Mouse (Mus musculus) megakaryocyte, embryonic 14.5 days (primary cell): ENCODE data around the gene Setd7. TPM values are rescaled to one million over a fixed set of nuclear protein-coding genes. Genes with fewer than 3 reads are reported as not detected.

Experiments used
- H3K27me3 ChIP-seq: replicated peaks from 2 replicates; pipeline ENCODE3; 2012; ENCODE audit warnings: inconsistent platforms
- H3K36me3 ChIP-seq: replicated peaks from 2 replicates; pipeline ENCODE3; 2012; ENCODE audit warnings: low read length, inconsistent platforms, mixed read lengths
- H3K4me1 ChIP-seq: 2 replicates; pipeline ENCODE4 v1.6.1; 2012; ENCODE audit warnings: inconsistent platforms
- H3K4me3 ChIP-seq: replicated peaks from 2 replicates; pipeline ENCODE3; 2012; ENCODE audit warnings: moderate library complexity, mild to moderate bottlenecking, inconsistent platforms
- H3K9me3 ChIP-seq: 2 replicates; pipeline ENCODE4 v1.6.1; 2012; ENCODE audit warnings: inconsistent platforms
- FLI1 ChIP-seq: IDR thresholded peaks from 2 replicates; pipeline ENCODE4 v1.6.1; 2012; ENCODE audit warnings: low read length, inconsistent platforms, mixed read lengths
- GATA1 ChIP-seq: IDR thresholded peaks from 3 replicates; pipeline ENCODE4 v1.6.1; 2012; ENCODE audit warnings: mixed read lengths, low read length, inconsistent platforms, borderline replicate concordance
- polyA plus RNA-seq: library from polyadenylated mRNA; stranded (reverse); fragments of >175 nt; gene quantifications from 2 replicates; pipeline ENCODE4 v1.2.3, GENCODE M21; 2012; ENCODE audit warnings: low replicate concordance; ENCODE audit not compliant: insufficient read depth

Setd7 gene
- polyA plus RNA-seq, 1 experiment: 5.0 TPM

DNA sequence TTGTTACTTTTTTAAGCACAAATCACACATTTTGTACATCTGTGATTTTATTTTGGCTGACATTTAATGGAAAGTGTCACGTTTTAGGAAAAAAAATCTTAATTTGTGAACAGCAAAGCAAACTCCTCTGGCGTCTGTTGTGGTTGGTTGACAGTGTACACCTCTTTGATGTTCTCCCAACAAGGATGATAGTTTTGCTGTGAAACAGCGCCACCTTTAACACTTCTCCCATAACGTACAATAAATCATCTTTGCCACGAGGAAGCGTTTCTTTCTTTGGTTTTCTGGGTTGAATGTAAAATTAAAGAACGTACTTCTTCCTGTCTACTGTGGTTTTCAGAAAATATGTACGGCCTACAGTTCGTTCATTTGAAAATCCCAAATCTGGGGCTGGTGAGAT is 65.0 kb downstream of the Setd7 start:
- 0 out of 2 replicates have a peak, but pooled peaks cover 3% of the 10 kb centered on the region for H3K4me1 ChIP-seq

DNA sequence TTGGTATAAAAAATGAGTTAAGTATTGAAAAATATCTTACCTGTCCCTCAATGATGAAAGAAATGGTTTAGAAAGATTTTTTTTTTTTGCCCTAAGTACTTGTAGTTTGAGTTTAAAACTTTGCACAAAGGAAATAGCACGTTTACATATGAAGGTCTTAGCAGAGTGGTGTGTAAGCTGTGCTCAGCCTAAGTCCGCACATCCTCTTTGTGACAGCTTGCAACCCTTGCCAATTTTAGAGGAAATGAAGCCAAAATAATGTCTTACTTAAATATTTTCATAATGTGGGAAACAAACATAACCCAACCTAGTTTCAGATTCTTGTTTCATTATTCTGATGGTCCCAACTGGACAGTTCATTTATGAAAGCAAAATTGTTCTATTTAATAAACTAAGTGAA is 66.2 kb downstream of the Setd7 start:
- Histone ChIP-seq H3K9me3 (no peaks in the 10 kb centered on the region), H3K27me3 (no peaks in the 10 kb centered on the region), H3K4me1 (0 out of 2 replicates have a peak, but pooled peaks cover 3% of the 10 kb centered on the region), H3K4me3 (no peak overlapping the region), H3K36me3 (peaks cover 54% of the 10 kb centered on the region)
- TF ChIP-seq FLI1 (no peak), GATA1 (no peak)

More for the DNA sequence above, 65.0 kb downstream of the Setd7 start:
- Histone ChIP-seq H3K27me3 (no peaks in the 10 kb centered on the region), H3K36me3 (peaks cover 52% of the 10 kb centered on the region), H3K4me3 (no peak overlapping the region), H3K9me3 (no peaks in the 10 kb centered on the region)
- no peak for TF ChIP-seq FLI1
- no peak for TF ChIP-seq GATA1

DNA sequence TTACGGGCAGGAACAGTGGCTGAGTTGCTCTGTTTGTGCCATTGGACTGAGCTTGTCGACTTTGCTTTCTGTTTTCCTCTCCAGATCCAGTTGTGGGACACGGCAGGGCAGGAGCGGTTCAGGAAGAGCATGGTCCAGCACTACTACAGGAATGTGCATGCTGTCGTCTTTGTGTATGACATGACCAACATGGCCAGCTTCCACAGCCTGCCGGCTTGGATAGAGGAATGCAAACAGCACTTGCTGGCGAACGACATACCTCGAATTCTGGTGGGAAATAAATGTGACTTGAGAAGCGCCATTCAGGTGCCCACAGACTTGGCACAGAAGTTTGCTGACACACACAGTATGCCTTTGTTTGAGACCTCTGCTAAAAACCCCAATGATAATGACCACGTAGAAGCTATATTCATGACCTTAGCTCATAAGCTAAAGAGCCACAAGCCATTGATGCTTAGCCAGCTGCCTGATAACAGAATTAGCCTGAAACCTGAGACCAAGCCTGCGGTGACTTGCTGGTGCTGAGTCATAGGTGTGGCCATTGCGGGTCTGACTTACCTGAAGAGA is 67.3 kb downstream of the Setd7 start:
- peaks cover 58% of the 10 kb centered on the region for H3K36me3 ChIP-seq
- no peak for TF ChIP-seq GATA1
- TF ChIP-seq FLI1: no peak
- H3K27me3 ChIP-seq: no peaks in the 10 kb centered on the region

DNA sequence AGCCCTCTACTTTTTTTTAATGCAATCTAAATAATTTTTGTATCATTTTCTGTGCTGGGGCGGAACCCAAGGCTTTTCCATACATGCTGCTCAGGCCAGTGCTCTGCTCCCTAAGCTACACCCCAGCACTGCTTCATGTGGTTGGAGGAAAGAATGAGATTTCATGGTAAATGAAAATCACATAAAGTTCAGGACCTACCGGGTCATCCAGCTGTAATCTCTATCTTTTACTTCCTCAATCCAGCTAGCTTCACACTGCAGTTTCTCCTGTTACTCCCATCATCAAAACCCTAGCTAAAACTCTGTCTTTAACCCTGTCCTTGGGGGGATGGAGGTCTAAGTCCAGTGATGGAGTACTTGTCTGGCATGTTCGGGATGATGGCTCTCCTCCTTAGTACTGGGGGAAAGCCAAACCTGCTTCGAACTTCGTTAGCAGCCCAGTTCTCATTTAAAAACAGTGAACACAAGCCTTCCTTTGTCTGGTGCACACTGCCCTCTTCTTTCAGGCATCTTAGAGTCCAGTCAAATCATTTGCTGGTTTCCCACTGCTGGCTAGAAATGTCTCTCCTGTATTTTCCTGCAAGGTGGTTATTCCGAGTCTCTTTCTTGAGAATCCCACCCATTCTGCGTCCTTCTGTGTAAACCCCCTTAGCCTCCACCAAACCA is 70.5 kb downstream of the Setd7 start:
- H3K36me3 ChIP-seq: peaks cover 62% of the 10 kb centered on the region
- peaks cover 8% of the 10 kb centered on the region; the same call in 1 of the 2 replicates for H3K4me1 ChIP-seq
- no peak overlapping the region for H3K4me3 ChIP-seq
- H3K27me3 ChIP-seq: no peaks in the 10 kb centered on the region
- H3K9me3 ChIP-seq: no peaks in the 10 kb centered on the region
- TF ChIP-seq GATA1: no peak
- no peak for TF ChIP-seq FLI1

More for the DNA sequence above, 67.3 kb downstream of the Setd7 start:
- H3K4me3 ChIP-seq: no peak overlapping the region
- H3K9me3 ChIP-seq: no peaks in the 10 kb centered on the region
- 0 out of 2 replicates have a peak, but pooled peaks cover 3% of the 10 kb centered on the region for H3K4me1 ChIP-seq

DNA sequence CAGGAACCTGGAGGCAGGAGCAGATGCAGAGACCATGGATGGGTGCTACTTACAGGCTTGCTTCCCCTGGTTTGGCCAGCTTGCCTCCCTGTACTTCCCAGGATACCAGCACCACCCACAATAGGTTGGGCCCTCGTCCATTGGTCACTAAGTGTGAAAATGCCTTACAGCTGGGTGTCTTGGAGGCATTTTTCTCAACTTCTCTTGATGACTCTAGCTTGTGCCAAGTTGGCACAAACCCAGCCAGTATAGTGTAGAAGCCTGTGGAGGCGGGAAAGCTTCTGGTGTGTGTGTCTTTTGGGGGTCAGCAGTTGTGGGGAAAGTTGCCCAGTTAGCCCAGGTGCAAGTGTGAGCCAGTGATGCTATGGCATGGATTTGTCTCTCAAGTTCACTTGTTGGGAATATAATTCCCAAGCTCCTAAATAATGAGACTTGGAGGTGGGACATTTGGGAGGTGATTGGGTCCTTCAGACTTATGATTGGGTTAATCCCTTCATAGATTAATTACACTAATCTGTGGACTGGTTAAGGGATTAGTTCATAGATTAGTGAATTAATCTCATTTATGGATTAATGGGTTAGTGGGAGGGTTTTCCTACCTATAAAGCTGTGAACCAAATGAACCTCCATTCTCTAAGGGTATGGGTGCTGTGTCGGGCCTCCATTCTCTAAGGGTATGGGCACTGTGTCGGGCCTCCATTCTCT is 74.0 kb downstream of the Setd7 start:
- no peak for TF ChIP-seq GATA1
- no peak for TF ChIP-seq FLI1
- Histone ChIP-seq H3K36me3 (peaks cover 27% of the 10 kb centered on the region), H3K4me3 (no peak overlapping the region), H3K9me3 (no peaks in the 10 kb centered on the region), H3K27me3 (no peaks in the 10 kb centered on the region), H3K4me1 (peaks cover 27% of the 10 kb centered on the region)

DNA sequence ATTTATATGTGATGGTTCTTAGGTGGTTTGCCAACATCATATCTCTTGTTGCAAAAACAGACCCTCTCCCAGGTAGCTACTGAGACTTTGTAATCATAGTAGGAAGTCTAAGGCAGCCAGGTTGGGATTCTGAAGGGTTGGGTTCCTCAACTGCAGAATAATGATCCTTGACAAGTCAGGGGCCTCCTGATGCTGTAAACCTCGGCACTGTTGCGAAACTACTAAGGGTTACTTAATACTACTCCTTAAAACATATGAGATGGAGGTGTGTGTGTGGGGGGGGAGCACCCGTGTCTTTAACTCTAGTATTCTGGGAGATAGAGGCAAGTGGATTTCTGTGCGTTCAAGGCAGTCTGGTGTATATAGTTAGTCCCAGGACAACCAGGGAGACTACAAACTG is 75.3 kb downstream of the Setd7 start:
- H3K4me3 ChIP-seq: no peak overlapping the region
- H3K9me3 ChIP-seq: no peaks in the 10 kb centered on the region
- peaks cover 22% of the 10 kb centered on the region for H3K36me3 ChIP-seq
- peaks cover 27% of the 10 kb centered on the region for H3K4me1 ChIP-seq
- no peak for TF ChIP-seq FLI1
- no peak for TF ChIP-seq GATA1
- H3K27me3 ChIP-seq: no peaks in the 10 kb centered on the region

DNA sequence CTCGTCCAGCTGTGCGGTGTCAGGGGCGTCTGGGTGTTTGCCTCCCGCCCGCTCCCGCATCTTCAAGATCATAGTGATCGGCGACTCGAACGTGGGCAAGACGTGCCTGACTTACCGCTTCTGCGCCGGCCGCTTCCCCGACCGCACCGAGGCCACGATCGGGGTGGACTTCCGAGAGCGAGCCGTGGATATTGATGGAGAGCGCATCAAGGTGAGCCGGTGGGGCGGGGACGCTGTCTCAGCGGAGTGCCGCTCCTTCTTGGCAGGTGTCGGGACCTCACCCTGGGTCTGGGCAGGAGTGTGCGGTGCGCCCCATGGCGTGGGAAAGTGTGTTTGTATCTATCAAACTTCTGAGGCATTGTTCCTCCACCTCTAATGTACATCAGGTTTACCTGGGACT is 76.3 kb downstream of the Setd7 start:
- TF ChIP-seq FLI1 (no peak), GATA1 (no peak)
- Histone ChIP-seq H3K27me3 (no peaks in the 10 kb centered on the region), H3K4me3 (peak overlapping the region; percentile 98), H3K4me1 (peaks cover 27% of the 10 kb centered on the region), H3K9me3 (no peaks in the 10 kb centered on the region), H3K36me3 (peaks cover 22% of the 10 kb centered on the region)

DNA sequence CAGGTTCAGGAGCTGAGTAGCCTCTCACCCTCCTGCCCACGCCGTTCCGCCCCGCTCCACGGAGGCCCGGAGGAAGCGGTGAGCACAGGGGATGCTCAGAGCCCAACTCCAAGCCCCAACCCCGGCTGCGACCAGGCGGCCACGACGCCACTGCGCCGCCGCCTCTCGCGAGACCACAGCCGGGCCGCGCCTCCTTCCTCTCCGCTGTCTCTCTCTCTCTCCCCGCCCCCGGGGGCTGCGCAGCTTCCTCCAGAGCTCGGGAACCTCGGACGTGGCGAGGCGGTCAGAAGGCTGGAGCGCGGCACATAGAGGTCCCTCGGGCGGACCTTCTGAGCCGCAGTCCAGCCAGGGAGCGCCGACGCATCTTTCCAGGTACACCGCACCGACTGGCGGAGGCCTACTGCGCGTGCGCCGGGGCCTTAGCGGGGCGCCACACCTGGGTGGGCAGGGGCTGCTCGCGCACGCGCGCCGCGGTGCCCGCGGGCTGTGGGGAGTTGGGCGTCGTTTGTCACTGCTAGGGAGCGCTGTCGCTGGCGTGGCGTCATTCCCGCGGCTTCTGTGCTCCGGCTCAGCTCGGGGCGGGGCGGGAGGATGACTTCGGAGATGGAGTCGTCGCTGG is 76.8 kb downstream of the Setd7 start, which contains the start of gene Rab33b:
Rab33b (plus strand) TSS at position 180 of the 619 bp plus-strand sequence.
- Histone ChIP-seq H3K4me1 (peaks cover 27% of the 10 kb centered on the region), H3K36me3 (peaks cover 22% of the 10 kb centered on the region), H3K4me3 (peak within 1 kb of the TSS; percentile 98), H3K9me3 (no peaks in the 10 kb centered on the region), H3K27me3 (no peaks in the 10 kb centered on the region)
- TF ChIP-seq FLI1 (no peak), GATA1 (no peak)

DNA sequence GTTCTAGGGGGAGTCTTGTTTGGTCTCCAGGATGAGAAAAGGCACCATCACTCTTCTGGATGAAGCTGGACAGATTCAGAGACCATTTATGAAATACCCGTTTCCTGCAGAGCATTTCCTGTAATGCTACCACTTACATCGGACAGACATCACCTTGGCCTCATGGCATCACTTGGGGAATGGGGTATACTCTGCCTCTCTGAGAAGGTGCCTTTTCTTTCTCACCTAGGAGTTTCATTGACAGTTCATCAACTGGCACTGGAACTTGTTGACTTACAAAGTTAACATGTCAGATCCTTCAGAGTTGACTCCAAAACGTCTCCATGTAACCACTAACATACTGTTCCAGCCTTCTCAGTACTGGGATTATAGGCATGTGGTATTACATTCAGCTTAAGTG is 77.9 kb downstream of the Setd7 start:
- TF ChIP-seq GATA1 (no peak), FLI1 (no peak)
- Histone ChIP-seq H3K4me3 (peak overlapping the region; percentile 98), H3K9me3 (no peaks in the 10 kb centered on the region), H3K36me3 (peaks cover 14% of the 10 kb centered on the region), H3K27me3 (no peaks in the 10 kb centered on the region), H3K4me1 (peaks cover 27% of the 10 kb centered on the region)
